Mouse (Mus musculus): ENCODE data around the gene Chaf1a.

Chaf1a gene

GRCm38 (mm10) chr17:56119431-56119830 lies 79.2 kb downstream of the Chaf1a start:
- DNase-seq (ENCODE audit: low spot score in 2 of 2), result no peak

DNA sequence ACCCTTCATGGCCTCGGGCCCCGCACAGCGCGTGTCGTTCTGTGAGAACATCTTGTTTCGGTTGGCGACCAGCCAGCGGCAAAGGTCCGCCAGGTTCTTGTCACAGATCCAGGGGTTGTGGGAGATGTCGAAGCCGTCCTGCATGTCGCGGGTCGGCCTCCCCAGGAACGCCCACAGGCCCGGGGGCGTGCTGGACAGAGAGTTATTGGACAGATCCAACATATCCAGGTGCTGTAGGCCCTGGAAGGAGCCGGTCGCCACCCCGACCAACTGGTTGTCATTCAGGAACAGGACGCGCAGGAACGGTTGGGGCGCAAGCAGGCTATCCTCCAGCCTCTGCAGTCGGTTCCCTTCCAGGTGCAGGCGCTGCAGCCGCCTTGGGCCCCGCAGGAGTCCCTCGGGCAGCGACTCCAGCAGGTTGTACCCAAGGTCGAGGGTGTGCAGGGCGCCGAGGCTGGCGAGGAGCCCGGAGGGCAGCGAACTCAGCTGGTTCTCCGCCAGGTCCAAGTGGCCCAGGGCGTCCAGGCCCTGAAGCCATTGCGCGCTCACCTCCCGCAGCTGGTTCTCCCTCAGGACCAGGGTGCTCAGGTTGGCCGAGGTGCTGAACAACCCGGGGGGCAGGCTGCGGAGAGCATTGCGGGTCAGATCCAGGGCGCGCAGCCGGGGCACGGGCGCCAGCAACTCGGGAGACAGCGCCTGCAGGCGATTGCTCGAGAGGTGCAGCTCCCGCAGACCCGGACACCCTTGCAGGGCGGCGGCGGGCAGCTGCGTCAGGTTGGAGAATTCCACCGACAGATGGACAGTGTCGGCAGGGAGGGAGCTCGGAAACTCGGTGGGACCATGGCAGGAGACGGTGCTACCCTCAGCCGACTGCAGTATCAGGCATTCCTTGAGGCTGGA lies 80.0 kb downstream of the Chaf1a start:
- peak in 1 of 2 experiments; percentile 58 for DNase-seq (ENCODE audit: low spot score in 2 of 2)

DNA sequence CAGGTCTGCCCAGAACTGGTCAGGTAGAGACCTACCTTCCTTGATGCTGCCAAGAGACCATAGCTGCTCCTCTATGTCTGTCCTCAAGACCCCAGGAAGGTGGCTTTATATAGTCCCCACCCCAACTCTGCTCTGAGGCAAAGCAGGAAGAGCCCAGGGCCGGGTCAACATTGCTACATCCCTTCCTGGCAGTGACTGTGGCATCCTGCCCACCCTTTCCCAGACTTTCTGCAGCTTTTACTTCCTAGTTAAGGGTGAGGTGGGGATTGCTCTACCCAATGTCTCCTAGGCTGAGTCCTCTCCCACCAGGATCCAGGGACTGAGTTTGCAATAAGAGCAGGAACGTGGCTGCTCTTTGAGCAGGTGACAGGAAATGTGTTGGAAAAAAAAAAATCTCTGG lies 81.6 kb downstream of the Chaf1a start, which contains the start of gene Lrg1:
TSS of gene Lrg1 (minus strand) at position 176 of the 400 bp plus-strand sequence.
- no peak for DNase-seq (ENCODE audit: low spot score in 2 of 2)
